Mouse (Mus musculus) urinary bladder, postnatal 36 days (tissue): ENCODE data around the gene Hes7.
"Not testable (repeated sequence)": the region's sequence is repeated elsewhere in the genome, so short reads cannot be mapped to it uniquely, and the experiment has no call there.

Experiments used
- DNase-seq, 2 experiments: peaks; one replicate each; pipeline ENCODE4 v3.0.0; 2022; ENCODE audit warnings: low spot score in 2 of 2, mixed read lengths in 1 of 2

The Hes7 gene

GRCm38 (mm10) chr11:69088103-69088855 lies 31.9 kb upstream of the Hes7 start, which contains the start of gene Vamp2:
Gene Vamp2, plus strand, starts transcription at chr11:69088490.
- DNase-seq = peak; percentile 86 to 87

GRCm38 (mm10) chr11:69088856-69089615 lies 31.2 kb upstream of the Hes7 start:
- no peak for DNase-seq

DNA sequence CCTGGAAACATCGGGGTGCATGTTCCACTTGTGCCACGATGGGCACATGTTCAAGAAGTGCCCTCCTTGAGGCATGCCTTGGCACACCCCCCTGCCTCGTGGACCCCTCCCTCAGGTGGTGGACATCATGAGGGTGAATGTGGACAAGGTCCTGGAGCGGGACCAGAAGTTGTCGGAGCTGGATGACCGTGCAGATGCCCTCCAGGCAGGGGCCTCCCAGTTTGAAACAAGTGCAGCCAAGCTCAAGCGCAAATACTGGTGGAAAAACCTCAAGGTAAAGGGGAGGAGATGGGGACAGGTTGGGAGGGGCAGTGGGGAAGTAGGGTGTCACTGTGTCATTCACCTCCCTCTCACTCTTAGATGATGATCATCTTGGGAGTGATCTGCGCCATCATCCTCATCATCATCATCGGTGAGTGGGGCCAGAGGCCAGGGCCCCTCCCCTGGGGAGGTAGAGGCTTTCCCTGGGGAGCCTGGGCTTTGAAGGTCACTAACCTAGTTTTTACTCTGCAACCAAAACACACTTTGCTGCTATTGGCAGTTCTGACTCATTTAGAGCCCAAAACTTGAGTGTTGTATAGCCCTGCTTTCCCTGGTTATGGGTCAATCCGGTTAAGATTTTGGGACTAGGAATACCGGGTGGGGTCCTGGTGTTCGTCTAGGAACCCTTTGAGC lies 30.5 kb upstream of the Hes7 start:
- no peak for DNase-seq

GRCm38 (mm10) chr11:69090367-69090766 lies 29.8 kb upstream of the Hes7 start:
- no peak for DNase-seq

DNA sequence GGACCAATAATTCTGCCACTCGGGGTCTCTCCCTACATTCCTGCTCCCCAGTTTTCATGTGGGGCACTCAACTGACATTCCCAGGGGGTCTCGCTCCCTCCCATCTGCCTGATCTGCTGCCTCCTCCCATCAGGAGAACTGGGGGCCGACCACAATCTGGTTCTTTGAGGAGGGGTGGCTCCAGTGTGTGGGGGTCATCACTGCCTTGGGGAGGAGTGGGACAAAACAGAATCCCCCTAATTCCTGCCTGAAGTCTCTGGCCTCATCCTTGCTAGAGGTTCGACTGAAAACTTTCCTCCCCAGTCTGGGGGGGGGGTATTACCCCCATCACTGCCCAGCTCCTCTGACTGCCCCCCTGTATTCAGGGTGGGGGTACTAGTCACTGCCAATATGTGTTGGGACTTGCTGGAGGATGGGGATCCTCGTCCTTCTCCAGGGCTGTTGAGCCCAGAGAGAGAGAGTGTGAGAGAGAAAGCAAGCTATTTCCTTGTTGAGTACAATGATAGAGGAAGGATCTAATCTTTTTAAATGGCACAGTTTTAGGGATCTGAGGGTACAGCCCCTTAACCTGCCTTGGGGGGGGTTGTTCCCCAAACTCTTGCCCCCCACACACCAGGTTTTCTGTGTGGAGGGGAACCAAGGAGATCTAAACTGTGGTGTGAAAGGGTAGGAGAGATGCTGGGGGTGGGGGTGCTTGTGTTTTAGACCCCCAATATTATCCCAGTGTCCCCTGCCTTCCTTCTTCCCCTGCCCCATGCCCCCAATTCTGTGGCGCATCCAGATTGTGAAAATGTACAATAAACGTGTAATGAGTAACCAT lies 28.4 kb upstream of the Hes7 start:
- no peak for DNase-seq

GRCm38 (mm10) chr11:69092386-69092751 lies 27.8 kb upstream of the Hes7 start:
- peak; percentile 83 to 89 for DNase-seq

DNA sequence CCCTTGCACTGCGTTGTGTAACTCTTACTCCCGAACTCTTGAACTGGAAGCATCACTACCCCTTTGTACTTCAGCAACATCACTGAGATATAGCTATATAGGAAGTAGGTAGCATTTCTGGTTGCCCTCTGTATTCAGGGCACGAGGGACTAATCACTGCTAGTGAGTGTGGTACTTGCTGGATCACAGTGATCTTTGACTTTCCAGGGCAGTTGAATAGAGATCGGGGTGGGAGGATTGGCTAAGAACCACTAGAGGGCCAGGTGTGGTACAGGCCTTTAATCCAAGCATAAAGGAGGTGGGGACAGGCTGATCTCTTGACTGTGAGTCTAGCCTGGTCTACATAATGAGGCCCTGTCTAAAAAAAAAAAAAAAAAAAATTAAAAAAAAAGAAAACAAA lies 27.3 kb upstream of the Hes7 start:
- DNase-seq = no peak

DNA sequence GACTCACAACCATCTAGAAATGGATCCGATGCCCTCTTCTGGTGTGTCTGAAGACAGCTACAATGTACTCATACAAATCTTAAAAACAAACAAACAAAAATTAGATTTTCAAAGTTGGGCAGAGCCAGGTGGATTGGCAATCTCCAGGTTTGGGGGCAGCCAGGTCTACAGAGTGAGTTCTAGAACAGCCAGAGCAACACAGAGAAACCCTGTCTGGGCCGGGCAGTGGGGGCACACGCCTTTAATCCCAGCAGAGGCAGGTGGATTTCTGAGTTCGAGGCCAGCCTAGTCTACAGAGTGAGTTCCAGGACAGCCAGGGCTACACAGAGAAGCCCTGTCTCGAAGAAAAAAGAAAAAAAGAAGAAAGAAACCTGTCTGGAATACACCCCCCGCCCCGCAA lies 26.3 kb upstream of the Hes7 start:
- not testable (repeated sequence) for DNase-seq

GRCm38 (mm10) chr11:69094697-69095429 lies 25.3 kb upstream of the Hes7 start, which contains the start of gene Per1:
Gene Per1, plus strand, starts transcription at chr11:69095217.
- DNase-seq = peak; percentile 99 to 100

DNA sequence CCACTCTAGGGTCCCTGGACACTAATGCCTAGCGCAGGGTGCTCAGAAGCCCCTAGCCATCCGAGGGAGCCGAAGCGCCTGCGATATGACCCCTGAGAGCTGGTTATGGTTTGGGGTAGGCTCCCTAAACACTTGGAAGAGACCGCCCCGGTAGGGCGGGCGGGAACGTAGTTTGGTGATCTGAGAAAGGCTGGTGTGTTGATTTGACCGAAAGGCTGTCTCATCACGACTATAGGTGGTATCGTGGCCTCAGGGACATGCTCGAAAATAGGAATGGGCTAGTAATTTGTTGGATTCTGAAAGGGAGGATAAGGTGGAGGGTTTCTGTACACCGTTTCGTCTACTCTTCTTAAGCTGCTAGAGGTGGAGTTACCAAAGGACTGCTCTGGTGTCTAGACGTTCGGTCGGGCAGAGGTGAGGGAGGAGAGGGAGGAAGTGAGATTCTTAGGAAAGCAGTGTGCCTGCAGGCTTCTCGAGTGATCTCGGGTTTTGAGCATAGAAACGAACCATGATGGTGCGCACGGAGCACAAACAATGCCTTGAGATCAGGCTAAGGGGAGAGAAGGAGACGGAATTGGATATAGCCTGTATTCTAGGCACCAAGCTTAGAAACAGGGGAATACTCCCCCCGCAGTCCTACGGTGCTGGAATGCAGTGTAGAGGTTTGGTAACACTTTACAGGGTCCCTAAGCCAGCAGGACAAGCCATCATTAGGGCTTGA lies 24.5 kb upstream of the Hes7 start:
- DNase-seq = peak in 1 of 2 experiments; percentile 57

GRCm38 (mm10) chr11:69096360-69096986 lies 23.7 kb upstream of the Hes7 start:
- no peak for DNase-seq

DNA sequence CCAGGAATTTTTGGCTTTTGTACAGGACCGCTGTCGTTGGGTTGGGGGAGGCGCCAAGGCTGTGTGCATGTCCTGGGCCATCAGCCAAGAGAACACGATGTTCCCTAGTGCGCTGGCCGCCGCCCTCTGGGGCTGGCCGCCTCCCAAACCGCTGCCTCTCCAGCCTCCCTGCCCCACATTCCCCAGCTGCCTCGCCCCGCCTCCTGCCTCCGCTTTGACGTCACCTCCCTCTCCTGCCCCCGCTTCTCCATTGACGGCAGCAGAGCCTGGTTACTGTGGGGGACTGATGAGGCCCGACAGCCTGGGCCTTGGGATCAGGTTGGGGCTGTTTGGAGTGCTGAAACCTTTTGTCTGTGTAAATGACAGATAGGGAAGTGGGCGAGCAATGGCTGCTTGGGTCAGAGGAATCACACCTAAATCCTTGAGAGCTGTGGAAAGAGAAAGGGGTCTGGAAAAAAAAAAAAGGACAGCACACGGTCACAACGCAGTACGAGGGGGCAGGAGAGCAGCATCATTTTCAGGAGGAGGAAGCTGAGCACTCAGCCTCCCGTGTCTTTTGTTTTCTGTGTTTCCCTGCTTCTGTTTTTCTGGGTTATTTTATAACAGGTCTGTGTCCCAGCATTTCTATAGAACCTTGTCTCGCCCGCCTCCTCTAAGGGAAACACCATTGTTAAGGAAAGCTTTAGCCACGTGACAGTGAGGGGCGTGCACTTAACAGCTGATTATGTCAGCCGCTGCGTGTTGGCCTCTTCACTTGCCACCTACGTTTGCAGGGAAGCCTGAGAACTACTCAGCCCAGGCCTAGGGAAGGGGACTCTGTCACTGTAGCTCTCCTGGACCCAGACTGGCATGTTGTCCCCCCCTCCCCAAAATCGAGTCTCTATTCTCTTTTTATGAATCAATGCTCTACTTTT lies 23.0 kb upstream of the Hes7 start:
- peak; percentile 99 for DNase-seq

GRCm38 (mm10) chr11:69098039-69098761 lies 22.0 kb upstream of the Hes7 start:
- DNase-seq = no peak

DNA sequence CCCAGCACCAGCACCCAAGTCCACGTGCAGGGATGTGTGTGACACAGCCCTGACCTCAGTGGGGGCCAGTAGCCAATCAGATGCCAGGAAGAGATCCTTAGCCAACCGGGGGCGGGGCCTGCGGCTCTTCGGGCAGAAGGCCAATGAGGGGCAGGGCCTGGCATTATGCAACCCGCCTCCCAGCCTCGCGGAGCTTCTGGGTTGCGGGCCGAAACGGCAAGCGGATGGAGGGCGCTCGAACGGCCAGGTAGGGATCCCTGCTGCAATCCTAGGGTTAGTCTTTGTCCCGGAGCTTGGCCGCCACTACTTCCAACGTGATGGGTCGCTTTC lies 21.5 kb upstream of the Hes7 start:
- peak; percentile 96 to 98 for DNase-seq

DNA sequence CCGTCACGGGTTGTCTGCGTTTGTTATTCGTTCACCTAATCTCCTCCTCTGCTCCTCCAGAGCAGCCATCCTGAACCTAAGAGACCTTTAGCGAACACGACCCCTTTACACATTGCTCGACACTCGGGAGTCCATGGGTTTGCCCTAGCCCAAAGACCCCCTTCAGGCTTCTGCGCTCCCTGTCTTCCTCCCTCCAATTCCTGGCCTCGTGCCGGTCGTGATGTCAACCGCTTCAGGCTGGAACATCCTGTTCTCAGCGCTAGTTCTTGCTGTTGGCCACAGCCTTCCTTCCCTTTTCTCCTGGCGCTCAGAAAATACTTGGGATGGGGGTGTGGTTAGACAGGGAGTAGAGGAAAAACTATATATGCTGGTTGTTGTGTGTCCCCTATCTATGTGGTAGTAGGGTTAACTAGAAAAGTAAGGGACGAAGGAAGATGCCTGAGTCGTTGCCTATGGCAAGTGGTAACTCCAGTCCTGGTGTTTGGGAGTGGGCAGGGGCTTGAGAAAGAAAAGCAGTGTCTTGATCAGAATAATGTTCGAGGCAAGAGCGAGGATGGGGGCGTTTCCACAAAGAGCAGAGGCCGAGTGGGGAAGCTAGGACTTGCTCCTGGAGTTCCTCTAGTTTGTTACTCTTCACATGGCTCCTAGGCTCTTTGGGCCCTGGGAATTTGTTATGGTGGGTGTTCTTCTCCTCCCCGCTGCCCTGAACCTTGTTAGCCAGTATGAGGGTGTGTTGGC lies 20.9 kb upstream of the Hes7 start:
- DNase-seq = peak; percentile 71 to 87

DNA sequence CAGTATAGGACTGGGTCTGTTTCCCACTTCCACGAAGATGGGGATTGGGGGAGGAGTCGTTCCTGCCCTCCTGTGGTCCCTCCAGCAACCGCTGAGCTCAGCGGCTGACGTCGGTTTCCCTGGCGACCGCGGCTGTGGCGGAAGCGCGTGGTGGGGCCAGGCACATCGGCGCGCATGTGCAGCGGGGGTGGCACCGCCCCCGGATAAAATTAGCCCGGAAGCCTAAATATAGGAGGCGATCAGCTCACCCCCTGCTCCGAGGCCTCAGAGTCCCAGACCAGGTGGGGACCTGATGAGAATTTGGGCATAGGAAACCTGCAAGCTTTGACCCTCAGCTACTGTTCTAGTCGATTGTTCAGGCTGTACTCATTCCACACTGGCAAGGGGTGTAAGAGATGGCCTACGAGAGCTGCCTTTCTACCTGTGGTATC lies 20.3 kb upstream of the Hes7 start:
- DNase-seq = peak; percentile 86 to 92

- no peak for DNase-seq
Measured at GRCm38 (mm10) chr11:69100639-69101360, 19.4 kb upstream of the Hes7 start.
